Mouse (Mus musculus): ENCODE data around the gene Med29. TPM values are rescaled to one million over a fixed set of nuclear protein-coding genes. Genes with fewer than 3 reads are reported as not detected.

Gene Med29
- polyA plus RNA-seq, 1 experiment, result 135 TPM

DNA sequence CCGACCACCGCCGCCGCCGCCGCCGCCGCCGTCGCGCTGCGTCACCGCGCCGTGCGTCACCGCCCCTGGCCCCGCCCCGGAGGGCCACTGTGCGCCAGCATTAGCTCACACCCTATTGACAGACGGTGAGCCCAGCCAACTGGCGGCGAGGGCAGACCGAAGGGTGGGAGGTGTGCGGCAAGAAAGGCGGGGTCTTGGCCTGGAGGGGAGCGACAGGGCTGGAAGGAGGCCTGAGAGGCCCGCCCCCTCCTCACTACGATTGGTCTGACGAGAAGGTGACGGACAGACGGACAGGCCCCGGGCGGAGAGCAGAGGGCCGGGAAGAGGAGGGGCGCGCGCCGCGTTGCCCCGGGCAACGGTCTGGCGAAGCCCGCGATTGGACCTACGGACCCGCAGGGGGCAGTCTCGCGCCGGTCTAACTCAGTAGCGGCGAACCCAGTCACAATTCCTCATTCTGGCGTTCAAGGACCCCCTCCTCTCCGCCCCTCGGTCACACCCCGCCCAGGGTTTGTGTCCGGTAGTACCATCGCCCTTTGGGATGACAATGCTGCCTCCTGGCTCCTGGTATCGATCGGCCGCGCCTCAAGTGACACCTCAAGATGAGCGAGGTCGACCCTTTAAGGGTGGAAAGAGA lies 43.9 kb upstream of the Med29 start:
- Histone ChIP-seq H3K4me1 (ENCODE audit: control insufficient read depth, insufficient read depth, low read length) (peaks cover 7% of the 10 kb centered on the region), H3K4me3 (ENCODE audit: control insufficient read depth, low read depth, low read length) (peak overlapping the region; percentile 96), H3K27ac (ENCODE audit: control insufficient read depth, insufficient read depth, low read depth, low read length) (peak overlapping the region; percentile 84), H3K36me3 (ENCODE audit: control insufficient read depth, insufficient read depth, low read length) (no peaks in the 10 kb centered on the region), H3K27me3 (ENCODE audit: control insufficient read depth, insufficient read depth, low read length) (no peaks in the 10 kb centered on the region)
- TF ChIP-seq CTCF (IDR thresholded peaks at IDR 0.05; ENCODE audit: control insufficient read depth, insufficient read depth, insufficient replicate concordance, low read depth, low read length), result peak; percentile 70; the same call in 1 of the 2 replicates
- TF ChIP-seq POLR2A (IDR thresholded peaks at IDR 0.05; ENCODE audit: control insufficient read depth, low read depth, low read length), result peak; percentile 64; the same call in 1 of the 2 replicates

DNA sequence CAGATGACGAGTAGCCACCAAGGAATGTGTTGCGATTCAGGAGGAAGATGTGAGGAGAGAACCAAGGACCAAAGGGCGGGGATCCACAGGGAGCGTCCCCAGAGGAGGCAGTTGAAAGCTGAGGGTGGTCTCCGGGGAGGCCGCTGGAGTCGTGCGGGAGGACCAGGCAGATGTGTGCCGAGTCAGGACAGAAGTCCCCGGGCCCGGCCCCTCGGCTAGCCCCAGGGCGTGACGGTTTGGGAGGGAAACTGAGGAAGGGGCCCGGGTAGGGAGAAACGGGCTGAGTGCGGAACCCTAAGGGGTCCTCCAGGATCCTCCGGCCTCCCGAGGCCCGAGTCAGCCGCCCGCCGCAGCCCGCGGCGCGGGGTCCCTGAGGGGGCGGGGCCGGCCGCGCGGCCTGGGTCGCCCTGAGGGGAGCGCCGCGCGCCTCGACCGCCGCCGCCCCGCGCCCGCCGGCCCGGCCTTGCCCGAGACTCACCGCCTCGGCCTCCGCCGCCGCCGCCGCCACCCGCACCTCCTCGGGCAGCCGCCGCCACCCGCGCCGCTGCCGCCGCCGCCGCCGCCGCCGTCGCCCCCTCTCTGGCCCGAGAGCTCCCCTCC lies 43.3 kb upstream of the Med29 start:
- TF ChIP-seq CTCF (IDR thresholded peaks at IDR 0.05; ENCODE audit: control insufficient read depth, insufficient read depth, insufficient replicate concordance, low read depth, low read length), result no peak
- TF ChIP-seq POLR2A (IDR thresholded peaks at IDR 0.05; ENCODE audit: control insufficient read depth, low read depth, low read length), result no peak
- no peaks in the 10 kb centered on the region for H3K36me3 ChIP-seq (ENCODE audit: control insufficient read depth, insufficient read depth, low read length)
- H3K4me1 ChIP-seq (ENCODE audit: control insufficient read depth, insufficient read depth, low read length), result peaks cover 7% of the 10 kb centered on the region
- H3K27me3 ChIP-seq (ENCODE audit: control insufficient read depth, insufficient read depth, low read length), result no peaks in the 10 kb centered on the region
- H3K4me3 ChIP-seq (ENCODE audit: control insufficient read depth, low read depth, low read length), result peak overlapping the region; percentile 96
- peak overlapping the region; percentile 92 for H3K27ac ChIP-seq (ENCODE audit: control insufficient read depth, insufficient read depth, low read depth, low read length)

DNA sequence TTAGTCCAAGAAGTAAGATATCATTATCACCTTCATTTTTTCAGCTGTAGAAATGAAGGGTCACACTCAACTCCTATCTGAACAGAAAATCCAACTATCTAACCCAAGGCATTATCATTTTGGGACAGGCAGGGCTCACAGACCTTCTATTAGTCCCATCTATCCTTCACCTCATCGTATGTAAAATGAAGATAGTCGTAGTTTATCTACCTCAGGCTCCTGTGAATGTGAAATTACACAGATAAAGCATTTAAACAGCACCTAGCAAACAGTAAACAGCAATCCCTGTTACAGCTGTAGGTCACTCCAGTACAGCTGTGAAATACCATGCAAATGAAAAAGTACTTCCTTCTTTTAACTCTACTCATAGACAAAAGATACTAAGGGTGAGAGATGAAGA lies 39.7 kb upstream of the Med29 start:
- Histone ChIP-seq H3K27ac (ENCODE audit: control insufficient read depth, insufficient read depth, low read depth, low read length) (no peak overlapping the region), H3K27me3 (ENCODE audit: control insufficient read depth, insufficient read depth, low read length) (no peaks in the 10 kb centered on the region), H3K36me3 (ENCODE audit: control insufficient read depth, insufficient read depth, low read length) (no peaks in the 10 kb centered on the region), H3K4me3 (ENCODE audit: control insufficient read depth, low read depth, low read length) (no peak overlapping the region), H3K4me1 (ENCODE audit: control insufficient read depth, insufficient read depth, low read length) (peaks cover 1% of the 10 kb centered on the region)
- no peak for TF ChIP-seq POLR2A (IDR thresholded peaks at IDR 0.05; ENCODE audit: control insufficient read depth, low read depth, low read length)
- TF ChIP-seq CTCF (IDR thresholded peaks at IDR 0.05; ENCODE audit: control insufficient read depth, insufficient read depth, insufficient replicate concordance, low read depth, low read length), result no peak

DNA sequence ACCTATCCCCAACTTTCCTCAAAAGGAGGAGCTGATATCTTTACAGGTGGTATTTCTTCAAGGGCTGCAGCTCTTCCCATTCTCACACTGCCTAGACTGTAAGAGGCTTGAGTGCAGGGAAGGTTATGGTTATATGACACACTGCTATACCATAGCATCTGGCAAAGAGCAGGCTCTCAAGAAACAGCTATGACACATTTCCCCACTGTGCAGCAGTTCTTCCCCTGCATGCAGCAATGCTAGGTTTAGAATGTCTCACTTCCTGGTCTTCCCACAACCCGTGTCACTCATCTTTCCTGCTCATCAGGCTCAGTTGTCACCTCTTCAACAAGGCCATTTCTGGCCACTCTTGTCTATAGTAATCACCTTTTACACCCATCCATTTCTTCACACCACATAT lies 38.0 kb upstream of the Med29 start:
- Histone ChIP-seq H3K4me1 (ENCODE audit: control insufficient read depth, insufficient read depth, low read length) (no peaks in the 10 kb centered on the region), H3K27ac (ENCODE audit: control insufficient read depth, insufficient read depth, low read depth, low read length) (no peak overlapping the region), H3K36me3 (ENCODE audit: control insufficient read depth, insufficient read depth, low read length) (no peaks in the 10 kb centered on the region), H3K4me3 (ENCODE audit: control insufficient read depth, low read depth, low read length) (no peak overlapping the region), H3K27me3 (ENCODE audit: control insufficient read depth, insufficient read depth, low read length) (no peaks in the 10 kb centered on the region)
- TF ChIP-seq POLR2A (IDR thresholded peaks at IDR 0.05; ENCODE audit: control insufficient read depth, low read depth, low read length), result no peak
- TF ChIP-seq CTCF (IDR thresholded peaks at IDR 0.05; ENCODE audit: control insufficient read depth, insufficient read depth, insufficient replicate concordance, low read depth, low read length), result no peak

DNA sequence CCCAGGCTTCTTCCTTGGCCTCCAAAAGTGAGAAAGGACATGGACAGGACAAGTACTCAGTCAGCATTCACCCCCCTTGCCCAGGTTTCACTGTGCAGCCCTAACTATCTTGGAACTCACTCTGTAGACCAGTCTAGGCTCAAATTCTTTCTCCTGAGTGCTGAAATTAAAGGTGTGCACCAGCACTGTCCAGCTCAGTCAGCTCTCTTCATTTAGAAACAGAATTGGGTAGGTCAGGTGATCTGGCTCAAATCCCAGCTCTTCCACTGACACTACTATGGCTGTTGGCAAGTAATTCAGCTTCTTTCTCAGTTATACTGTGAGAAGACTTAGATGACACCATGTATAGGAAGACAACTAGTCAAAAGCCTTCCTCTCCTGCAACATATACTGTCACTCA lies 35.2 kb upstream of the Med29 start:
- H3K4me1 ChIP-seq (ENCODE audit: control insufficient read depth, insufficient read depth, low read length), result peaks cover 2% of the 10 kb centered on the region; the same call in 1 of the 2 replicates
- H3K27me3 ChIP-seq (ENCODE audit: control insufficient read depth, insufficient read depth, low read length), result no peaks in the 10 kb centered on the region
- H3K27ac ChIP-seq (ENCODE audit: control insufficient read depth, insufficient read depth, low read depth, low read length), result no peak overlapping the region
- no peak overlapping the region for H3K4me3 ChIP-seq (ENCODE audit: control insufficient read depth, low read depth, low read length)
- TF ChIP-seq CTCF (IDR thresholded peaks at IDR 0.05; ENCODE audit: control insufficient read depth, insufficient read depth, insufficient replicate concordance, low read depth, low read length) (no peak), POLR2A (IDR thresholded peaks at IDR 0.05; ENCODE audit: control insufficient read depth, low read depth, low read length) (no peak)
- H3K36me3 ChIP-seq (ENCODE audit: control insufficient read depth, insufficient read depth, low read length), result peaks cover 3% of the 10 kb centered on the region; the same call in 1 of the 2 replicates

DNA sequence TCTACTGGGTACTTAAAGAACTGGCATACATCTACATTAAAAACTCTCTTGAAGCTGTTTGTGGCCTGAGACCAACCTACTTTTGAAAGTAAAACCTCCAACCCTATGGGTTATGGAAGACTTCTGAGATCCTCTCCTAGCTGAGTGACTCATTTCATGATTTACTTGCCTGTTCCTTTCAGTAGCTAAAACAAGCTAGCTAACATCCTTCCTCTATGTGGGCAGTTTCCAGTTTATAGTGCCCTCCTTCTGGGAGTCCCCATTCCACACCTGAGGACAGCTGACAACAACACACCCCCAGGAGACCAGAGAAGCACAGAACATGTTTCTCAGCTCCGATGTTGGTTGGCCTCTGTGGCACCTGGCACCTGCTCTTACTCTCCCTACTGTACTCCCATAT lies 30.5 kb upstream of the Med29 start:
- TF ChIP-seq CTCF (IDR thresholded peaks at IDR 0.05; ENCODE audit: control insufficient read depth, insufficient read depth, insufficient replicate concordance, low read depth, low read length) (no peak), POLR2A (IDR thresholded peaks at IDR 0.05; ENCODE audit: control insufficient read depth, low read depth, low read length) (no peak)
- no peaks in the 10 kb centered on the region for H3K27me3 ChIP-seq (ENCODE audit: control insufficient read depth, insufficient read depth, low read length)
- H3K27ac ChIP-seq (ENCODE audit: control insufficient read depth, insufficient read depth, low read depth, low read length), result no peak overlapping the region
- peaks cover 2% of the 10 kb centered on the region; the same call in 1 of the 2 replicates for H3K4me1 ChIP-seq (ENCODE audit: control insufficient read depth, insufficient read depth, low read length)
- no peak overlapping the region for H3K4me3 ChIP-seq (ENCODE audit: control insufficient read depth, low read depth, low read length)
- H3K36me3 ChIP-seq (ENCODE audit: control insufficient read depth, insufficient read depth, low read length), result peaks cover 3% of the 10 kb centered on the region

DNA sequence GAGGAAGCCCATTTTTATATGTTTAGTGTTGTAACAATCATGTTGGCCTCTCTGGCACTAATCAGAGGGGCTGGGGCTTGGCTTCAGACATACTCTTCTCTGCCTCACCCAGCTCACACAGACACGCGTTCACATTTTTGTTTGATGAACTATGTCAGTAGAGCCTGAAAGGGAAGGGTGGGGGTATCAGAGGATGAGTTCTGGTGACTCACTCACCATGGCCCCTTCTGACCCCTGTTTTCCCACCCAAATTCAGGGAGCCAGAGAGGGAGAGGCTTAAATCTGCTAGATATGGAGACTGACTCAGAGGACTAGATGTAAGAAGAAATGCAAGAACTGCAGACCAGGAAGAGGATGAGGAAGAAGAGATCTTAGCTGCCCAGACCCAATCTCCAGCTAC lies 26.9 kb upstream of the Med29 start:
- peaks cover 2% of the 10 kb centered on the region; the same call in 1 of the 2 replicates for H3K4me1 ChIP-seq (ENCODE audit: control insufficient read depth, insufficient read depth, low read length)
- no peaks in the 10 kb centered on the region for H3K27me3 ChIP-seq (ENCODE audit: control insufficient read depth, insufficient read depth, low read length)
- no peak overlapping the region for H3K4me3 ChIP-seq (ENCODE audit: control insufficient read depth, low read depth, low read length)
- H3K36me3 ChIP-seq (ENCODE audit: control insufficient read depth, insufficient read depth, low read length), result peaks cover 4% of the 10 kb centered on the region
- H3K27ac ChIP-seq (ENCODE audit: control insufficient read depth, insufficient read depth, low read depth, low read length), result no peak overlapping the region
- TF ChIP-seq POLR2A (IDR thresholded peaks at IDR 0.05; ENCODE audit: control insufficient read depth, low read depth, low read length), result no peak
- TF ChIP-seq CTCF (IDR thresholded peaks at IDR 0.05; ENCODE audit: control insufficient read depth, insufficient read depth, insufficient replicate concordance, low read depth, low read length), result no peak
